Mouse (Mus musculus) kidney, adult 9 months (tissue): ENCODE results near the gene Celf5.
A peak's percentile ranks its signal among the peaks of the same experiment; 100 is the strongest.
"Not testable (repeated sequence)": the region's sequence is repeated elsewhere in the genome, so short reads cannot be mapped to it uniquely, and the experiment has no call there.

Source experiments
- DNase-seq: peaks from one replicate; pipeline ENCODE4 v3.0.0; 2022

Celf5 gene

DNA sequence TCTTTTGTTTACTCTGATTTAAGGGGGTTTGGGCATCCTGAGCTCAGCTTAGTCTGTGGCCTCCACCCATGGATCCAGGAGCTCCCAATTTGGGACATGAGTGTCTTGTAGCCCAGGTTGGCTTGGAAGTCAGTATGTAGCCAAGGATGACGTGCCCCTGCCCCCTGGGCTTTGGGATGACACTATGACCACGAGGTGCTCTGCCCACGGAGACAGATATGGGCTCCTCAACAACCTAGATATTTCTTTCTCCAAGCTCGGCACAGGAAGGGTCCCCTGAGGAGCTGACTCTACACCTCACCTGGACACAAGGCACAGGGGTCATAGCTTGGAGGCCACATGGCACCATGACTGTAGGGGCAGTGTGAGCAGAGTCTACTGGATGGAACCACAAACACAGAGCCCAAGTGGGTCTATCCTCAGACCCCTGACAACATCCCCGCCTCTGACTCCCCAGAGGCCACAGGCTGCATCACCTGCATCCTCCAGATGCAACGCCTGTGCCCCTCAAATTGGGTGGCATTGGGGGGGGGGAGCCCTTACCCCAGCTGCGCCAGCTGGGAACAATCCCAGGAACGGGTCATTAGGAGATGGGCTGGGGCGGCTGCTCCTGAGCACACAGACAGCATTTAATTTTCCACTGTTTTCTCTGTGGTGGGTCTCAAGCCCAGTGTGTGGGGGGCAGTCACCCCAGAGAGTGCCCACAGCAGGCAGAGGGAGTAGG is 31.7 kb downstream of the Celf5 start:
- no peak for DNase-seq

DNA sequence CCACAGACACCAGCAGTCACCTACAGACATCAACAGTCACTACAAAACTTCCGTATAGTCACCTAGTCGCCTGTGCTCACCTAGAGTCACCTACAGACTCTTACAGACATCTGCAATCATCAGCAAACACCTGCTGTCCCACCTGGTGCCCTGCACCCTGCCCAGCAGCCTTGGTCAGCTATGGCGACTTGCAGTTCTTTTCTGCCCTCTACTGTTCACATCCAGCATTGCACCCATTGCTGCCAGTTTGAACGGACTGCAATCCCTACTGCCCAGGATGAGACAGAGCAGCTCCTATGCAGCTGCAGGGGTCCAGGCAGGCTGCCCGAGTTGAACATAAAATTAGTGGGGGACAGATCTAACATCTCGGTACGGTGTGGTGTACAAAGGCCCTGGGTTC is 32.4 kb downstream of the Celf5 start:
- DNase-seq: peak; percentile 90

- not testable (repeated sequence) for DNase-seq
These were observed 37.0 kb downstream of the Celf5 start for GRCm38 (mm10) chr10:81445516-81445915.

GRCm38 (mm10) chr10:81441019-81441418 is 41.5 kb downstream of the Celf5 start:
- peak; percentile 33 for DNase-seq

GRCm38 (mm10) chr10:81435436-81435835 is 47.1 kb downstream of the Celf5 start:
- DNase-seq: peak; percentile 96

- peak; percentile 47 for DNase-seq
These were observed 47.9 kb downstream of the Celf5 start for GRCm38 (mm10) chr10:81434361-81435263.

DNA sequence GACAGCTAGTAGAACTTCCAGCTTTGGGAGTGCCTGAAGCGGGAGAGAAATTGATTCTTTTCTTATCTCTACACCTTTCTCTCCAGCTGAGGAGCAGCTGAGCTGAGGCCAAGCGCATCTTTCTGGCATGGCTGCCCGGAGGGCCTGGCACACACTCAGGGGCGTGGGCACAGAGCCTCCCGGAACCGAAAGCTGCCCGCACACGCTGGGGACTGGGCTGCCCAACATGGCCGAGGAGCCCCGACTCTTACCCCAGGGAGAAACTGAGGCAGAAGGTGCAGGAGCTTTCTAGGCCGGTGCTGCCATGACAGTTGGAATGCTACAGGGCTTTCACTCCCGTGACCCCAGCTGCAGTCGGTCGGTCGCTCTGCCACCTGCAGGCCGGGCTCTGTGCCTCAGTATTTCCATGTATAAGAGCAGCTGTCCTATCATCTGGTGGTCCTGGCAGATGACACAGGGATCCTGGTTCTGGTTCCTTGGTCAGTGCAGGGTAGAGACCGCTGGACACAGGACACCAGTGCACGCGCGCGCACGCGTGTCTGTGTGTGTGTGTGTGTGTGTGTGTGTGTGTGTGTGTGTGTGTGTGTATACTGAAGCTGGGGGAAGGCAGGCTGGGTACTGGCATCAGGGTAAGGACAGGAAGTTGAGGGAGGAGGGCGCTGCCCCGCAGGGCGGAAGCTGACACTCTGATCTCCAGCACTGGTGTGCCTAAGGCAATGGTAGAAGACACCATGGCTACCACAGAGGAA is 48.8 kb downstream of the Celf5 start:
- DNase-seq: peak; percentile 58

DNA sequence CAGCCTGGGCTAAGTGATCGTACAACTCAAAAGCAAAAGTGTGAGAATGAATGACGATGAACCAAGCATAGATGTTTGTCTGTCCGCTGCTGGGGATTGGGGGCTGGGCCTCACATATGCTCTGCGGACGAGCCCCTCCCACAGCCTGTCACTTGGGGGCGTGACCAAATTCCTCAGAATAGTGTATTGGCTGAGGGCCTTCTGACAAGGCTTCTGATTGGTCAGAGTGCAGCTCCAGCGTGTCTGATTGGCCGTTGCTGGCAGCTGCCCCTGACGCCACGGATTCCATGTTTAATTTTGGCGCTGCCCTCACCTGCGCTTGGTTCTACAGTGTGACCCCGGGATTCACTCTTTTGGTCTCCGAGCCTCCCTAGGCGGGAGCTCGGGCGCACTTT is 49.6 kb downstream of the Celf5 start:
- peak; percentile 98 for DNase-seq

DNA sequence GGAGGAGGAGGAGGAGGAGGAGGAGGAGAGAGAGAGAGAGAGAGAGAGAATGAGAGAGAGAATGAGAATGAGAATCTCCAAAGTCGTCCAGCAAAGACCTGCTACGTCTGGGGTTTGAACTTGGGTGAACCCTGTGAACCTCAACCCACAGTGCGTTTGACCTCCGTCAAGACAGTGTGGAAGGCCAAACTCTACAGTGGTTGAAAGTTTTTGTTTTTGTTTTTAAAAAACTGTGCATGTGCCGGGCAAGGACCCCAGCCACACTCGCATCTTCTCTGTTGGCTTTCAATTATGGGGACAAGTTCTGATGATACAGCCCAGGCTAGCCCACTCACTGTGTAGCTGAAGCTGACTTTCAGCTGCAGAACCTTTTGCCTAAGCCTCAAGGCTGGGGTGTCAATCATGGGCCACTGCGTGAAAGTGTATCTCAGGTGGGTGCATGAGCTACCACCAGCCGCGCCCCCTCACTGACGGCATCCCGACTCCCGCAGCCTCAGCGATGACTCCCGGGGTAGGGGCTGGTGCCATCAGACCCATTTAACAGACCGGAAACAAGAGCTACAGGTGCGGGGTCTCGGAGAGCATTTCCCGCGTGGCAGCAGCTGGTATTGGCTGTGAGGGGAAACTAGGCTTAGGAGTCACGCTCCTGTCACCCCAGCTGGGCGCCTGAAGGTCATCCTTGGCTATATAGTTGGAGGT is 50.2 kb downstream of the Celf5 start:
- peak; percentile 66 for DNase-seq

DNA sequence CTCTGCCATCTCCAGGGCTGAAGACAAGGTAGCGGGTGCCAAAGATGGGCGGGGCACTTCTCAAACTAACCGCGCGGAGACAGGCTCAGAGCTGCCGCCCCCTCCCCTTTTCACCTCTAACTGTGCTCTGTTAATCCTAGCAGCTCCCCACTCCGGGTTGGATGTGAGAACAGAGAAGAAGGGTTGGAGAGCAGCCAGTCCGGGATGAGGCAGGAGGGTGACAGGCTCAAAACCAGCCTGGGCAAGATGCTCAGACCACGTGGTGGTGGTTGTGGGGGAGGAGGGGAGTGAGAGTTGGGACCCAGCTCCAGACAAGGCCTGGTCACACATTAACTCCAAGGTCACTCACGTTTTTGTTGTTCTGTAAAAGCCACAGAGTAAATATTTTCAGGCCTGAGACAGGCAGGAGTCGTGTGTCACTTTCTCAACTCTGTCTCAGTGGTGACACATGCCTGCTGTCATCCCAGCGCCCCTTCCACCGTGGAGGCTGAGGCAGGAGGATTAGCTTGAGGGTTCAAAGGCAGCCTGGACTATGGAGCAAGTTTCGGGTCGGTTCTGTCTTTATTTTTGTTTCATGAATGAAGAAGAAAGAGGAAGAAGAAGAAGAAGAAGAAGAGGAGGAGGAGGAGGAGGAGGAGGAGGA is 50.9 kb downstream of the Celf5 start:
- peak; percentile 95 for DNase-seq

- peak; percentile 77 for DNase-seq
These were observed 51.5 kb downstream of the Celf5 start for GRCm38 (mm10) chr10:81430831-81431525.

DNA sequence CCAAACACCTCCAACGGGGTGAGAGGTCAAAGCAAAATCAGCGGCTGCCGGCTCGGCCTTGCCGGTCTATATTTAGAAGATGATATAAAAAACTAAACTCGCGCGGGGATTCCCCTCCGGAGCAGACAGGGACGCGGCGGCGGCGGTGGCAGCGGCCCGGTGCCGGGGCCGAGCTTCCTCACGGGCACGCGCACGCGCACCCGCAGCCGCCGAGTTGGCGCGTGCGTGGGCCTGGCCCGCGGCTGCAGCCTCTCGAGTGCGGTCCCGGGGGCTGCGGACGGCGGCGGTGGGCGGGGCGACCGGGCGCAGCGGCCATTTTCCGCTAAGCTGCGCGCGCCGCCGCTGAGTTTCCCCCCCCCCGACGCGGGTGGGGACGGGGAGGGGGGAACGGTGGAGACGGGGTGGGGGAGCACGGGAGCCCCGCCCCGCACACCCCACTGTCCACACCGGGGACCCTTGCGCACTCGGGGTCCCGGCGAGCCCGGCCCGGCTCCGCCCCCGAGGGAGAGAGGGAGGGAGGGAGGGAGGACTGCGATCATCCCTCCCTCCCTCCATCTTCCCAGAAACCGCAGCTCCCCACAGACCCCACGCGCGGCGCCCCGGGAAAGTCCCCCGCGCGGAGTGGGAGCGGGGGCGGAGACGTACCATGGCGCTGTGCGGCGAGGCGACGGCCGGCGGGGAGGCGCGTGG is 52.2 kb downstream of the Celf5 start:
- peak; percentile 82 for DNase-seq

DNA sequence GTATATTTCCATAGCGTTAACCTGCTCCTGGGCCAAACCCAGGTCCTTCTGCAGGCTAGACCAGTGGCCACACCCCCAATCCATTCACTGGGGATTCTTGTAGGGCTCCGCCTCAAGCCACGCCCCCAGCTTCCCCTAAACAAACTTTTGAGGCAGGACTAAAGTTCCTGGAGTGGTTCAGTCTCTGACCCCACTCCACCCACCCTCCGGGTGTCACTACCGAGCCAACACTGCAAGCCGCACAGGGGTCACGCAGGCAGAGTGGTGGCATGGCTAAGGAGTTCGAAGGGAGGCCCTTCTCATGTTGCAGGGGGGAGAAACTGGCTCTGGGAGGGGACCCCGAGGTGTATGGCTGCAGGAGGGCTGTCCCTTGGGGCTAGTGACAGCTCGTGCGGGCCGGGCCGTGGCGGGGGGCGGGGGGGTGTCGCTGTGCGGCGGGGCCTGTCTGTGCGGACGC is 52.9 kb downstream of the Celf5 start:
- DNase-seq: peak; percentile 98

- peak; percentile 44 for DNase-seq
These were observed 53.4 kb downstream of the Celf5 start for GRCm38 (mm10) chr10:81429092-81429491.

DNA sequence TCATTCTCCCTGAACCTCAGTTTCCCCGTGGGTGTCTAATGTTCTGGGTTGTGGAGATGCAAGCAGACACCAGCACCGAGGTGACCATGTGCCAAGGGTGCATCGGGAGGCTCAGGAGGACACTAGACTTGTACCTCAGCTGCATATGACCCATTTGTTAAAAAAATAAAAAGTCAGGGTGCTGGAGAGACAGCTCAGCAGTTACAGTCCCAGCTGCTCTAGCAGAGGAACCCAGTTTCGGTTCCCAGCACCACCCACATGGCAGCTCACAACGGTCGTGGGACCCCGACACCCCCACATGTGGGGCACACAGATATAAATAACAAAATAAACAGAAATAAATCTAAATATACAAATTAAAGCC is 54.0 kb downstream of the Celf5 start:
- DNase-seq: no peak

DNA sequence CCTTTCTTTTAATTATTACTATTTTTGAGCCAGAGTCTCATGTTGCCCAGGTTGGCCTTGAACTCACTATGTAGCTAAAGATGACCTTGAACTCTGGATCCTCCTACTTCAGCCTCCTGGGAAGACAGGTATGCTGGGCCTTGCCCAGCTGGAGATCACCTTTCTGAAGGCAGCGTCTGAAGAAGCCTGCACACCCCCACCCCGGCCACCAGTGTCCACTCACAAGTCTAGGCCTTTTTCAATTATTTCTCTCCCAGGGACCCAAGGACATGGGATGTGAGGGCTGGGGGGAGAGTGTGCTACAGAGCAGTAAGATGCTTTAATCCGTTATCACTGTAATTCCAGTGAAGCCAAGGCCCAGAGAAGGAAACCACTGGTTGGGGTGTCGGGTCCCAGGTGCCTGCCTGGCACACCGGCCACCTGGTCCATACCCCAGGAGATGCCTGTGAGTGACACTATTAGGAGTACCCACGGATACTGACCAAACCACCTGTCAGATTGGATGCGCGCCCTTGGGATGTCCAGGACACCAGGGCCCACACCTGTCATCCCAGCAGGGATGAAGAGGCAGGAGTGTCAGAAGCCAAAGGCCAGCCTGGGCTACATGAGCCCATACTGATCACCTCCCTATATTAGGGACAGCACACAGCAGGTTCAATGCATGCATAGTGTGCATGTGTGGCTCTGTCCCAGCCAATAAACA is 54.6 kb downstream of the Celf5 start:
- DNase-seq: peak; percentile 37

- no peak for DNase-seq
These were observed 55.2 kb downstream of the Celf5 start for GRCm38 (mm10) chr10:81427327-81427726.

DNA sequence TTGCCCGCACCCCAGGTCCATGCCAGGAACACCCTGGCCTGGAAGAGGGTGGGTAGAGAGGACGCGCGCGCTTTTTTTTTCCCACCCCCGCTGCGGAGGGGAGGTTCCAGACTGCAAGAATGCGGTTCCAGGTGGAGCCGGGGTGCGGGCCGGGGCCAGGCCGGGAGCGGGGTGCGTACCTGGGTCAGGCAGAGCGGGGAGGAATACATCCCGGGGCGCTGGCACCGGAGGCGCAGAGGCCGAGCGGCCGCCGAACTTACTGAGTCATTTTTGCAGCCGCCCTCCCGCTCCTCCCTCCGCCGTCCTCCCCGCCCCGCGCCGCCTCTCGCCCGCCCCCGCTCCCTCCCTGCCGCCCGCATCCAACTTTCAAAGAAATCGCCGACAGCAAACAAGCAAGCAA is 55.6 kb downstream of the Celf5 start:
- DNase-seq: peak; percentile 75

DNA sequence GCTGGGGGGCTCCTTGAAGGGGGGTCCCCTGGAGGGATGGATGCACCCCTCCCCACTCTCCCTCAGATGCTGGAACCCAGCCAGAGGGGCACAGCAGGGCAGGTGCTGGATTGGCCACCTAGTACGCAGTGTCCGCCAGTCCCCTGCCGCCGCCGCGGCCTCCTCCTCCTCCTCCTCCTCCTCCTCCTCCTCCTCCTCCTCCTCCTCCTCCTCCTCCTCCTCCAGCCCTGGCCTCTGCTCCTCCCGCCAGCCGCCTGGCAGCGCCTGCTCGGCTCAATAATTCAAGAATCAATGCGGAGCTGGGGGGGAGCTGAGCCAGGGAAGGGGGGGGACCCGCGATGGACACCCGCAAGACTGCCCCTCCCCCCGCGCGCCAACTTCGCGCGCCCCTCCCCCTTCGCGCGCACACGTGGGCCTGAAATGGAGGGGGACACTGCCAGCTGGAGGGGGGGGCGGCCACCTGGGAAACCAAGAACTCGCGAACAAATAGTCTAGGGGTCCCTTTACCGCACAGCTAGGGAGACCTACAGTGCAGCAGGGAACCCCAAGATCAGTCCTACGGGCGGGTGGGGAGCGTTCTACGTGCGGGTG is 56.3 kb downstream of the Celf5 start:
- DNase-seq: peak; percentile 35
